Mouse (Mus musculus) cerebellum, adult 8-10 months (tissue): ENCODE results near the gene Gigyf1.

ENCODE experiments used
- DNase-seq: peaks from one replicate; pipeline ENCODE4 v3.0.0; 2022

Gene Gigyf1

GRCm38 (mm10) chr5:137514811-137515210 lies 3.5 kb upstream of the Gigyf1 start:
- DNase-seq = peak; percentile 25

- no peak for DNase-seq
Observed at GRCm38 (mm10) chr5:137519691-137520550, 1.6 kb downstream of the Gigyf1 start.

- DNase-seq = no peak
Observed at GRCm38 (mm10) chr5:137521861-137522260, 3.5 kb downstream of the Gigyf1 start.

- DNase-seq = no peak
Observed at GRCm38 (mm10) chr5:137522711-137523110, 4.4 kb downstream of the Gigyf1 start.

- DNase-seq = no peak
Observed at GRCm38 (mm10) chr5:137523396-137524250, 5.3 kb downstream of the Gigyf1 start.

- no peak for DNase-seq
Observed at GRCm38 (mm10) chr5:137524251-137524515, 5.8 kb downstream of the Gigyf1 start.

GRCm38 (mm10) chr5:137524671-137525070 lies 6.3 kb downstream of the Gigyf1 start:
- no peak for DNase-seq

GRCm38 (mm10) chr5:137525511-137525910 lies 7.2 kb downstream of the Gigyf1 start:
- DNase-seq = no peak

- no peak for DNase-seq
Observed at GRCm38 (mm10) chr5:137526192-137526936, 8.0 kb downstream of the Gigyf1 start.

GRCm38 (mm10) chr5:137527413-137527812 lies 9.1 kb downstream of the Gigyf1 start:
- DNase-seq = no peak

GRCm38 (mm10) chr5:137528247-137528968 lies 10.1 kb downstream of the Gigyf1 start:
- DNase-seq = no peak

GRCm38 (mm10) chr5:137529221-137529995 lies 11.1 kb downstream of the Gigyf1 start:
- no peak for DNase-seq

- DNase-seq = no peak
Observed at GRCm38 (mm10) chr5:137530075-137530474, 11.7 kb downstream of the Gigyf1 start.

- peak; percentile 55 for DNase-seq
Observed at GRCm38 (mm10) chr5:137530588-137531413, 12.5 kb downstream of the Gigyf1 start.

- DNase-seq = peak; percentile 69
Observed at GRCm38 (mm10) chr5:137531414-137532130, 13.2 kb downstream of the Gigyf1 start.

GRCm38 (mm10) chr5:137532131-137532807 lies 13.9 kb downstream of the Gigyf1 start:
- DNase-seq = no peak

GRCm38 (mm10) chr5:137532808-137533116 lies 14.4 kb downstream of the Gigyf1 start:
- DNase-seq = no peak

- peak; percentile 99 for DNase-seq
Observed at GRCm38 (mm10) chr5:137533117-137533827, 14.9 kb downstream of the Gigyf1 start, which contains the start of the genes Epo and Gnb2. Gene Epo (minus strand): TSS chr5:137533242. Gene Gnb2 (minus strand): TSS chr5:137533510.

- no peak for DNase-seq
Observed at GRCm38 (mm10) chr5:137534762-137535161, 16.4 kb downstream of the Gigyf1 start.
